Mouse (Mus musculus): ENCODE results near the gene Plscr1. TPM values are rescaled to one million over a fixed set of nuclear protein-coding genes. Genes with fewer than 3 reads are reported as not detected.

Gene Plscr1
- polyA plus RNA-seq, 1 experiment from 2014 or later: 129 TPM

GRCm38 (mm10) chr9:92221480-92221879 is 28.1 kb upstream of the Plscr1 start:
- Histone ChIP-seq H3K4me1 (ENCODE audit: control insufficient read depth, insufficient read depth, low read length) (no peaks in the 10 kb centered on the region), H3K4me2 (ENCODE audit: low read depth, low read length) (no peak overlapping the region), H3K9ac (ENCODE audit: low read depth, low read length) (no peak overlapping the region), H3K27me3 (replicated peaks; ENCODE audit: control insufficient read depth, insufficient read depth, low read length) (no peaks in the 10 kb centered on the region), H3K27ac (ENCODE audit: low read length) (no peak overlapping the region; the same call in 1 of the 2 replicates), H3K9me3 (ENCODE audit: control insufficient read depth, low read length) (no peaks in the 10 kb centered on the region), H3K4me3 (ENCODE audit: low read length) (no peak overlapping the region), H3K36me3 (ENCODE audit: control insufficient read depth, insufficient read depth, low read length) (no peaks in the 10 kb centered on the region)
- peak; percentile 88 for ATAC-seq

DNA sequence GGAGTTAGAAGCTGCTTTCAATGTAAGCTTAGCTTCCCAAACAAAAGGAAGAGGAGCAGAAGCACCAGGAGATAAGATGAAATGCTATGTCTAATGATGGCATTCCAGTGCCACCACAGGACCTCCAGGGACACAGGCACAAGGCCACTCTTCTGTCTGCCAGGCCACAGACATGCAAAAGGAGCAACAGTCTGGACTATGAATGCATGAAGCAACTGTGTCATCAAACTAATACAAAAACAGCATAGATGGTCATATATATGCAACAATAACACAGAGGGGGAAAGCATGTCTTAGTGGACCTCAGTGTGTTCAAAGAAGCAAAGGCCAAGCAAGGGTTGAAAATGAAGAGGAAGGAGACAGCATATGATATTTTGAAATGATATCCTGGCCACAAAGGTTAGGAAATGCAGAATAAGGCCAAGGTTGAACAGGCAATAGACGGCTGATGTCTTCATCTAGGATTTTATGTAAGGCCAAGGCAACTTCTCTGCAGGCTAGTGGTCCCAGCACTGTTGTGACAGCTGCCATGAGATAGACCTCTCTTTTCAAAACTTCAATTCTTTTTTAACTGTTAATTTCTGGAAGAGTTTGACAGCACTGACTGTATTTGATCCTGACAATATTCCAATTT is 24.8 kb upstream of the Plscr1 start:
- H3K9ac ChIP-seq (ENCODE audit: low read depth, low read length): no peak overlapping the region
- no peak overlapping the region for H3K4me3 ChIP-seq (ENCODE audit: low read length)
- 95% methylated on average over 1 of the region's 1 CpGs for WGBS
- no peak for ATAC-seq
- H3K27ac ChIP-seq (ENCODE audit: low read length): no peak overlapping the region
- H3K36me3 ChIP-seq (ENCODE audit: control insufficient read depth, insufficient read depth, low read length): no peaks in the 10 kb centered on the region
- H3K4me1 ChIP-seq (ENCODE audit: control insufficient read depth, insufficient read depth, low read length): no peaks in the 10 kb centered on the region
- no peak overlapping the region for H3K4me2 ChIP-seq (ENCODE audit: low read depth, low read length)
- H3K27me3 ChIP-seq (replicated peaks; ENCODE audit: control insufficient read depth, insufficient read depth, low read length): no peaks in the 10 kb centered on the region
- H3K9me3 ChIP-seq (ENCODE audit: control insufficient read depth, low read length): no peaks in the 10 kb centered on the region

- Histone ChIP-seq H3K9ac (ENCODE audit: low read depth, low read length) (no peak overlapping the region), H3K27me3 (replicated peaks; ENCODE audit: control insufficient read depth, insufficient read depth, low read length) (no peaks in the 10 kb centered on the region), H3K4me2 (ENCODE audit: low read depth, low read length) (no peak overlapping the region), H3K27ac (ENCODE audit: low read length) (no peak overlapping the region), H3K9me3 (ENCODE audit: control insufficient read depth, low read length) (no peaks in the 10 kb centered on the region), H3K36me3 (ENCODE audit: control insufficient read depth, insufficient read depth, low read length) (no peaks in the 10 kb centered on the region), H3K4me3 (ENCODE audit: low read length) (no peak overlapping the region), H3K4me1 (ENCODE audit: control insufficient read depth, insufficient read depth, low read length) (peaks cover 4% of the 10 kb centered on the region; the same call in 1 of the 2 replicates)
- WGBS: 46% methylated on average over 3 of the region's 3 CpGs
- no peak for ATAC-seq
Observed at GRCm38 (mm10) chr9:92226127-92226655, 23.4 kb upstream of the Plscr1 start.

- ATAC-seq: no peak
- H3K4me2 ChIP-seq (ENCODE audit: low read depth, low read length): no peak overlapping the region
- H3K27me3 ChIP-seq (replicated peaks; ENCODE audit: control insufficient read depth, insufficient read depth, low read length): no peaks in the 10 kb centered on the region
- no peak overlapping the region for H3K4me3 ChIP-seq (ENCODE audit: low read length)
- no peaks in the 10 kb centered on the region for H3K36me3 ChIP-seq (ENCODE audit: control insufficient read depth, insufficient read depth, low read length)
- no peaks in the 10 kb centered on the region for H3K9me3 ChIP-seq (ENCODE audit: control insufficient read depth, low read length)
- H3K27ac ChIP-seq (ENCODE audit: low read length): no peak overlapping the region
- H3K9ac ChIP-seq (ENCODE audit: low read depth, low read length): no peak overlapping the region
- WGBS: 79% methylated on average over 3 of the region's 3 CpGs
- H3K4me1 ChIP-seq (ENCODE audit: control insufficient read depth, insufficient read depth, low read length): peaks cover 4% of the 10 kb centered on the region; the same call in 1 of the 2 replicates
Observed at GRCm38 (mm10) chr9:92226795-92227194, 22.8 kb upstream of the Plscr1 start.

DNA sequence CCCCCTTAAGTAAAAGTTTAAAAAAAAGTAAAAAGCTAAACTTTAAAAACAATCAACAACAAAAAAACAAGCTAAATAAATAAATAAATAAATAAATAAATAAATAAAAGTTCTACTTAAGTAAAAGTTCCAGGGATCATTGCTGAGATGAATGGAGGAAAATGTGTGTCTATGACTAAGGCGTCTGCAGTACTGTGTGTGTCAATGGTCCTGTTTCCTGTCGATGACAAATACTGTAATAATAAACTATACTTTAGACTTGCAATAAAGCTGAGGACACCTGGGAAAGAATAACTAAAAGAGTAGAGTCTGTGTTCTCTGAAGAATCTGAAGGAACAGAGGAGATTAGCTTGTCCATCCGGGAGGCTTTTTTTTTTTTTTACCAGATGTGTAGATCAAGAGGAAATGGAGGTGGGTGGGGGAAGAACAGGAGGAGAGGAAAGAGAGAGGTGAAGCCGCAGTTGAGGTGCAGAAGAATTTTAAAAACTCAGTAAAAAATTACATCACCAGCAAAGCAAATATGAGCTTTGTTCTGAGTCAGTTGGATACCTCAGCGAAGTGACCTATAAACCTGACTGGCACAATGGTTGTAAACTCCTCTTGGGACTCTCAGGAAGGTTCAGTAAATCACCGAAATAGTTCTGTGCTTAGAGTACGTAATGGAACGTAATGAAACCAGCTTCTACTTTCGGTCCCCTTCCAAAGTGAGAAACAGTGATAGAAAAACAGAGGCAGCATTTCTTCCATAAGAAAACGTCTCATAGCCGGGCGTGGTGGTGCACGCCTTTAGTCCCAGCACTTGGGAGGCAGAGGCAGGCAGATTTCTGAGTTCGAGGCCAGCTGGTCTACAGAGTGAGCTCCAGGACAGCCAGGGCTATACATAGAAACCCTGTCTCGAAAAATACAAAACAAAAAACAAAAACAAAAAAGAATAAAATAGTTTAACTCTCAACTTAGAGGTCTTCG is 20.4 kb upstream of the Plscr1 start:
- Histone ChIP-seq H3K4me1 (ENCODE audit: control insufficient read depth, insufficient read depth, low read length) (peaks cover 4% of the 10 kb centered on the region; the same call in 1 of the 2 replicates), H3K9ac (ENCODE audit: low read depth, low read length) (no peak overlapping the region), H3K4me2 (ENCODE audit: low read depth, low read length) (no peak overlapping the region), H3K36me3 (ENCODE audit: control insufficient read depth, insufficient read depth, low read length) (no peaks in the 10 kb centered on the region), H3K4me3 (ENCODE audit: low read length) (no peak overlapping the region), H3K9me3 (ENCODE audit: control insufficient read depth, low read length) (no peaks in the 10 kb centered on the region), H3K27me3 (replicated peaks; ENCODE audit: control insufficient read depth, insufficient read depth, low read length) (no peaks in the 10 kb centered on the region), H3K27ac (ENCODE audit: low read length) (peak overlapping the region; percentile 43)
- 72% methylated on average over 16 of the region's 16 CpGs for WGBS
- ATAC-seq: peak; percentile 87

- no peak overlapping the region for H3K4me3 ChIP-seq (ENCODE audit: low read length)
- no peaks in the 10 kb centered on the region for H3K9me3 ChIP-seq (ENCODE audit: control insufficient read depth, low read length)
- H3K27ac ChIP-seq (ENCODE audit: low read length): peak overlapping the region; percentile 43; the same call in 1 of the 2 replicates
- no peaks in the 10 kb centered on the region for H3K36me3 ChIP-seq (ENCODE audit: control insufficient read depth, insufficient read depth, low read length)
- H3K4me2 ChIP-seq (ENCODE audit: low read depth, low read length): no peak overlapping the region
- ATAC-seq: peak; percentile 86
- no peaks in the 10 kb centered on the region for H3K27me3 ChIP-seq (replicated peaks; ENCODE audit: control insufficient read depth, insufficient read depth, low read length)
- no peak overlapping the region for H3K9ac ChIP-seq (ENCODE audit: low read depth, low read length)
- peaks cover 8% of the 10 kb centered on the region; the same call in 1 of the 2 replicates for H3K4me1 ChIP-seq (ENCODE audit: control insufficient read depth, insufficient read depth, low read length)
- WGBS: 39% methylated on average over 2 of the region's 2 CpGs
Observed at GRCm38 (mm10) chr9:92229833-92230205, 19.7 kb upstream of the Plscr1 start.

DNA sequence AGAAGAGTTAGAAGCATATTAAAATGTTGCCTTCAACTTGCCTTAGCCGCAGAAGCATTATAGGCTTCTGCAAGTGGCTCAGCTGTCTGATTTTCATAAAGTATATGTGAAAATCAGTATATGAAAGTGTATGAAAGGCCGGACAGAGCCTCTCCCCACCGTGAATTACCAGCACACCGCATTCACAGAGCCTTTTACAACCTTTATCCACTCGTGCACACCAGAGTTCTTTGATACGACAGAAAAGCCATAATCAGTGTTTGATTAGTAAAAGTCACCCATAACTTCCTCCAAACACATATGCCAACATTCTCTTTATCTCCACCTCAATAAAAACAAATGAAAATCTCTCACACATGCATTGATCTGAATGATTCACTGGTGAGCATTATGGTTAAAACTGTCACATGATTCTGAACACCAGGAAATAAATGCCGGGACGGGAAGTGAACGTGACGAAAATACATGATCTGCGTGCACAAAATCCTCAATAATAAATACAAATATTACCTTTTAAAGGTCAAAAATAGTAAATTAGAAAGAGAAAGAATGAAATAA is 14.6 kb upstream of the Plscr1 start:
- peak overlapping the region; percentile 51 for H3K27ac ChIP-seq (ENCODE audit: low read length)
- peak; percentile 78; the same call in 1 of the 2 replicates for ATAC-seq
- no peak overlapping the region for H3K9ac ChIP-seq (ENCODE audit: low read depth, low read length)
- peaks cover 7% of the 10 kb centered on the region; the same call in 1 of the 2 replicates for H3K4me1 ChIP-seq (ENCODE audit: control insufficient read depth, insufficient read depth, low read length)
- no peak overlapping the region for H3K4me3 ChIP-seq (ENCODE audit: low read length)
- H3K9me3 ChIP-seq (ENCODE audit: control insufficient read depth, low read length): no peaks in the 10 kb centered on the region
- WGBS: 65% methylated on average over 11 of the region's 11 CpGs
- H3K4me2 ChIP-seq (ENCODE audit: low read depth, low read length): no peak overlapping the region
- no peaks in the 10 kb centered on the region for H3K36me3 ChIP-seq (ENCODE audit: control insufficient read depth, insufficient read depth, low read length)
- no peaks in the 10 kb centered on the region for H3K27me3 ChIP-seq (replicated peaks; ENCODE audit: control insufficient read depth, insufficient read depth, low read length)

- 75% methylated on average over 7 of the region's 7 CpGs for WGBS
- Histone ChIP-seq H3K36me3 (ENCODE audit: control insufficient read depth, insufficient read depth, low read length) (no peaks in the 10 kb centered on the region), H3K9me3 (ENCODE audit: control insufficient read depth, low read length) (no peaks in the 10 kb centered on the region), H3K4me1 (ENCODE audit: control insufficient read depth, insufficient read depth, low read length) (peaks cover 3% of the 10 kb centered on the region; the same call in 1 of the 2 replicates), H3K27me3 (replicated peaks; ENCODE audit: control insufficient read depth, insufficient read depth, low read length) (no peaks in the 10 kb centered on the region), H3K4me3 (ENCODE audit: low read length) (no peak overlapping the region), H3K27ac (ENCODE audit: low read length) (no peak overlapping the region), H3K9ac (ENCODE audit: low read depth, low read length) (no peak overlapping the region), H3K4me2 (ENCODE audit: low read depth, low read length) (no peak overlapping the region)
- no peak for ATAC-seq
Observed at GRCm38 (mm10) chr9:92248773-92249446, 640 bp upstream of the Plscr1 start.
